Mouse (Mus musculus): ENCODE measurements around the gene Arap1. TPM values are rescaled to one million over a fixed set of nuclear protein-coding genes. Genes with fewer than 3 reads are reported as not detected.

Arap1 gene
- polyA plus RNA-seq, 1 experiment from 2014 or later = 85.6 TPM

DNA sequence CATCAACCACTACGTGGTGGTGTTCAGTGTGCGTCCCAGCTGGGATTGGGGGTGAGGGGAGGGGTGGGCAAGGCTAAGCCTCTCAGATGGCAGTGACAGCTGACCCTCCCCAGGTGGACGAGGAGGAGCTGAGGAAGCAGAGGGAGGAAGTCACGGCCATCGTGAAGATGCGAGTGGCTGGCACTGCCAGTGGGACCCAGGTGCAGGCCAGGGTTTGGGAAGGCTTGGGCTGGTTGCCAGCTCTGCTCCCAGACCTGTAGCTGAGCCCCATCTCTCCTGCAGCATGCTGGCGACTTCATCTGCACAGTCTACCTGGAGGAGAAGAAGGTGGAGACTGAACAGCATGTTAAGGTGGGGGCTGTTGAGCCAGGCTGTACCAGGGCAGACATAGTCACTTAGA is 53.6 kb downstream of the Arap1 start:
- Histone ChIP-seq H3K4me3 (no peak overlapping the region), H3K4me2 (no peak overlapping the region), H3K36me3 (peaks cover 92% of the 10 kb centered on the region), H3K27me3 (no peaks in the 10 kb centered on the region), H3K9ac (no peak overlapping the region), H3K9me3 (no peaks in the 10 kb centered on the region), H3K4me1 (no peaks in the 10 kb centered on the region), H3K27ac (no peak overlapping the region)
- no peak for ATAC-seq (ENCODE audit: insufficient number of reproducible peaks, low FRiP score, low TSS enrichment, low read depth)
- WGBS = 78% methylated on average over 7 of the region's 7 CpGs

- H3K4me1 ChIP-seq = no peaks in the 10 kb centered on the region
- no peak overlapping the region for H3K4me3 ChIP-seq
- H3K9me3 ChIP-seq = no peaks in the 10 kb centered on the region
- H3K36me3 ChIP-seq = peaks cover 90% of the 10 kb centered on the region
- no peaks in the 10 kb centered on the region for H3K27me3 ChIP-seq
- no peak for ATAC-seq (ENCODE audit: insufficient number of reproducible peaks, low FRiP score, low TSS enrichment, low read depth)
- H3K4me2 ChIP-seq = no peak overlapping the region
- H3K27ac ChIP-seq = no peak overlapping the region
- H3K9ac ChIP-seq = no peak overlapping the region
- 98% methylated on average over 5 of the region's 5 CpGs for WGBS
Observed at GRCm38 (mm10) chr7:101403831-101404230, 56.0 kb downstream of the Arap1 start.

- peak within 1 kb of the TSS; percentile 4; the same call in 1 of the 2 replicates for H3K27ac ChIP-seq
- WGBS = 61% methylated on average over 11 of the region's 11 CpGs
- H3K36me3 ChIP-seq = peaks cover 62% of the 10 kb centered on the region
- H3K4me2 ChIP-seq = no peak within 1 kb of the TSS
- H3K4me3 ChIP-seq = no peak within 1 kb of the TSS
- peaks cover 11% of the 10 kb centered on the region; the same call in 1 of the 2 replicates for H3K4me1 ChIP-seq
- no peak within 1 kb of the TSS for H3K9ac ChIP-seq
- ATAC-seq (ENCODE audit: insufficient number of reproducible peaks, low FRiP score, low TSS enrichment, low read depth) = no peak
- 0 out of 2 replicates have a peak, but pooled peaks cover 3% of the 10 kb centered on the region for H3K27me3 ChIP-seq
- no peaks in the 10 kb centered on the region for H3K9me3 ChIP-seq
Observed at GRCm38 (mm10) chr7:101410267-101410936, 62.5 kb downstream of the Arap1 start, which contains the start of gene Gm45837. Gene Gm45837 (plus strand): TSS chr7:101410886.

- no peak overlapping the region for H3K9ac ChIP-seq
- no peak overlapping the region for H3K4me3 ChIP-seq
- 0 out of 2 replicates have a peak, but pooled peaks cover 7% of the 10 kb centered on the region for H3K27me3 ChIP-seq
- H3K4me2 ChIP-seq = no peak overlapping the region
- no peaks in the 10 kb centered on the region for H3K9me3 ChIP-seq
- peaks cover 25% of the 10 kb centered on the region; the same call in 1 of the 2 replicates for H3K4me1 ChIP-seq
- H3K27ac ChIP-seq = no peak overlapping the region
- peaks cover 47% of the 10 kb centered on the region for H3K36me3 ChIP-seq
- ATAC-seq (ENCODE audit: insufficient number of reproducible peaks, low FRiP score, low TSS enrichment, low read depth) = peak; percentile 8; the same call in 1 of the 2 replicates
Observed at GRCm38 (mm10) chr7:101412796-101413195, 64.9 kb downstream of the Arap1 start.

DNA sequence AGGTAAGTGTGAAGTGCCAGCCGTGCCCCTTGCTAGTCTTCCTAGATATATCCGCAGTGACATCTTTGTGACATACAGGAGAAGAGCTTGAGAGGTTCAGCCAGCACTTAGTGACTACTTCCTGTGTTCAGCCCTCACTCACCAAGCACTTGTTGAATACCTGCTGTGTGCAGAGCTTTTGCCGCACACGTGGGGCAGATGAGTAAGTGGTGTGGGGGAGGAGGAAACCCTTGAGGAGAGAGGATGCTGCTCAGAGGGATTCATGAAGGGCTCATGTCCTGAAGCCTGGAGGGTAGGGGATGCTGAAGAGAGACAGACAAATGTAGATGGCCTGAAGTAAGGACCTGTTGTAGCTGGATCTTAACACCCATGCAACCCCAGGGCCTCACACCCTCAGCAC is 66.3 kb downstream of the Arap1 start:
- H3K4me1 ChIP-seq = peaks cover 25% of the 10 kb centered on the region; the same call in 1 of the 2 replicates
- H3K36me3 ChIP-seq = peaks cover 32% of the 10 kb centered on the region
- WGBS = 43% methylated on average over 4 of the region's 4 CpGs
- H3K27ac ChIP-seq = no peak overlapping the region
- no peak overlapping the region for H3K4me3 ChIP-seq
- H3K9me3 ChIP-seq = no peaks in the 10 kb centered on the region
- H3K4me2 ChIP-seq = no peak overlapping the region
- no peak for ATAC-seq (ENCODE audit: insufficient number of reproducible peaks, low FRiP score, low TSS enrichment, low read depth)
- peaks cover 14% of the 10 kb centered on the region for H3K27me3 ChIP-seq
- H3K9ac ChIP-seq = no peak overlapping the region

DNA sequence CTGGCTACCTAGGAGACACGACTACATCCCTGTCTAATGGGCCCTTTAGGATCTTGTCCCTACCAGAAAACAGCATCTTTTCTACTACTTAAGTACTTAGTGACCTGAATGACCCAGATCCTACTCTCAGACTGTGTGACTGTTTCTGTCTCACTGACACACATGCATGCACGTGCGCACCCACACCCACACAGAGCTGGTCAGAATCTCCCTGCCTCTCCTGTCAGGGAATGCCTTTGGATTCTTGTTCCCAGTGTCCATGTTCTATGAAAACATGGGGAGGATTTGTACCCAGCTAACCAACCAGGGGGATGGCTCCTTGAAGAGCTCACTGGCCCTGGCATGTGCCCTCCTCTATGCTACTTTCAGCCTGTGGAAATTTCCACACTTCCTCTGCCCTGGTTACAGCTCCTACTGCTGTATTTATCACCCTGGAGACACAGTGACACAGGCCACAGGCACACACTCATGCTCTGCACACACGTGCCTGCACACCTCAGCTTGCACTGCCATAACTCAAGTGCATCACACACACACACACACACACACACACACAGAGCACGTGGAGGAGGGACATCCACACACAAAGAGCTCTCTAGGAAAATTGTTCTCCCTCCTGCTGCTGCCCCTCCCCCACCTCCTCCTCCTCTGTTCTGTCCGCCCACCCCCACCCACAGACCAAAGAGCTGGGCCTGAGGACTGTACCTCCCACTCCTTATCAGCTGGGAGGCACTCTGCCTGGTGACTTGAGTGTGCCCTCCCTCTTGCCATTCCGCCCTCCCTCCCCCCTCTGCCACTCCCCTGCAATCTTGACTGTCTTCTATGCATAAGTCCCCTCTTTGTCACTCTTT is 67.0 kb downstream of the Arap1 start:
- no peak overlapping the region for H3K9ac ChIP-seq
- H3K27ac ChIP-seq = no peak overlapping the region
- peaks cover 31% of the 10 kb centered on the region for H3K36me3 ChIP-seq
- peaks cover 25% of the 10 kb centered on the region; the same call in 1 of the 2 replicates for H3K4me1 ChIP-seq
- peaks cover 20% of the 10 kb centered on the region for H3K27me3 ChIP-seq
- ATAC-seq (ENCODE audit: insufficient number of reproducible peaks, low FRiP score, low TSS enrichment, low read depth) = no peak
- H3K4me2 ChIP-seq = no peak overlapping the region
- no peak overlapping the region for H3K4me3 ChIP-seq
- no peaks in the 10 kb centered on the region for H3K9me3 ChIP-seq
- 52% methylated on average over 7 of the region's 7 CpGs for WGBS

DNA sequence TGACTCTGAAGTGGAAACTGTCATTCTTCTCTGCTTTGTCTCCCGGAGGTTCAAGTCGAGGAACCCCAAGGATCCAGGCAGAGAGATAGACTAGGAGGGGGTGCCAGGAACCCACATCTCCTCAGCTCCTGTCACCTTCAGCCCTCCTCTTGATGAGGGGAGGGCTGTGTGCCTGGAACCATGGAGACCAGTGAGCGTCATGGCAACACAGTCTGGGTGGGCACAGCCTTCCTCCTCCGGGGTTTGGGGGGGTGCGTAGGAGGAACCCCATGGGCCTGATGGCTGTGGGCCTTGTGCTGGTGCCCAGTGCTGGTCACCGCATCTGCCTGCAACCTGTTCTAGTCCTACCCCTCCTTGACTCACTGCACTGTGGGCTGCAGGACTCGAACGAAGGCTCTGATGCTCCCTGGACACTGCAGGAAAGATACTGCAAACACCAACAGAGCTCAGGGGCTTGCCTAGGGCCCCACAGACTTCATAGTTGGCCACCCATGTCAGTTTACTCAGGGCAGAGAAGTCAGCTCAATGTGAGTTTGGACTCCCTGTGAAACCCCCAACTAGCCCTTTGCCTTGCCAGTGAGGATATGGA is 67.7 kb downstream of the Arap1 start:
- WGBS = 47% methylated on average over 8 of the region's 8 CpGs
- Histone ChIP-seq H3K36me3 (peaks cover 23% of the 10 kb centered on the region), H3K9me3 (no peaks in the 10 kb centered on the region), H3K27ac (no peak overlapping the region), H3K9ac (no peak overlapping the region), H3K4me3 (no peak overlapping the region), H3K27me3 (peaks cover 25% of the 10 kb centered on the region), H3K4me1 (peaks cover 25% of the 10 kb centered on the region; the same call in 1 of the 2 replicates), H3K4me2 (no peak overlapping the region)
- ATAC-seq (ENCODE audit: insufficient number of reproducible peaks, low FRiP score, low TSS enrichment, low read depth) = no peak

- no peak overlapping the region for H3K9ac ChIP-seq
- H3K36me3 ChIP-seq = peaks cover 16% of the 10 kb centered on the region
- no peak for ATAC-seq (ENCODE audit: insufficient number of reproducible peaks, low FRiP score, low TSS enrichment, low read depth)
- H3K9me3 ChIP-seq = no peaks in the 10 kb centered on the region
- H3K27me3 ChIP-seq = peaks cover 25% of the 10 kb centered on the region
- H3K27ac ChIP-seq = no peak overlapping the region
- H3K4me2 ChIP-seq = no peak overlapping the region
- 42% methylated on average over 5 of the region's 5 CpGs for WGBS
- no peak overlapping the region for H3K4me3 ChIP-seq
- peaks cover 22% of the 10 kb centered on the region; the same call in 1 of the 2 replicates for H3K4me1 ChIP-seq
Observed at GRCm38 (mm10) chr7:101416391-101416790, 68.5 kb downstream of the Arap1 start.

DNA sequence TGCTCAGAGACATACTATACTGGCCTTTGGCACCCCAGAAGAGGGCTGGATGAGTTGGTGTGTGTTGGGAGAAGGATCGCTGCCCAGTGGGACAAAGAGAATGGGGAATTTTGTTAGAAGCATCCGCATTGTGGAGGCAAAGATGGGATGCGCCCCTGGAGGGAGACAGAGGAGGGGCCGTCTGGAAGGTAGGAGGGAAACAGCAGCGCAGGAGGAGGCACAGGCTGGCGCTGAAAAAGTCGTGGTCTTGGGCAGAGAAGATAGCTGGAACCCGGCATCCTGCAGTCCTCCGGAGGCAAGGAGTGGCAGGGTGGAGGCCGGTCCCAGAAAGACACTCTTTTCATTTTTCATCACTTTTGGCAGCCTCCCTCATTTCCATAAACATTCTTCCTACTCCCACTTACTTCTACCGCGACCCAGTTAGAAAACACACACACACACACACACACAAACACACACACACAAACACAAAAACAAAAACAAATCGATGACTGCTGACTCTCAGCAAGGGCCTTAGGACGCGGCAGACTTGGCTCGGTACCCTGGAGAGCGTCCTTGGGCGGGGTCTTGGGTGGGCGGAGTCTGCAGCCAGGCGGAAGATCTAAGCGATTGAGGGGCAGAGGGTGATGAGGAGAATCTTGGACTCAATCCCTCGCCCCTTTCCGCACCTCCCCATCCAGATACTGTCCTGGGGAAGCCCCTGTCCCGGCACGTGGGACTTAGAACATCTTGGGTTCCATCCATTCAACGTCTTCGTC is 71.3 kb downstream of the Arap1 start:
- H3K4me3 ChIP-seq = no peak overlapping the region
- no peak overlapping the region for H3K9ac ChIP-seq
- WGBS = 4% methylated on average over 27 of the region's 27 CpGs
- no peak overlapping the region for H3K4me2 ChIP-seq
- 0 out of 2 replicates have a peak, but pooled peaks cover 3% of the 10 kb centered on the region for H3K36me3 ChIP-seq
- H3K27me3 ChIP-seq = peaks cover 23% of the 10 kb centered on the region
- H3K27ac ChIP-seq = no peak overlapping the region
- no peak for ATAC-seq (ENCODE audit: insufficient number of reproducible peaks, low FRiP score, low TSS enrichment, low read depth)
- no peaks in the 10 kb centered on the region for H3K9me3 ChIP-seq
- H3K4me1 ChIP-seq = peaks cover 20% of the 10 kb centered on the region; the same call in 1 of the 2 replicates

DNA sequence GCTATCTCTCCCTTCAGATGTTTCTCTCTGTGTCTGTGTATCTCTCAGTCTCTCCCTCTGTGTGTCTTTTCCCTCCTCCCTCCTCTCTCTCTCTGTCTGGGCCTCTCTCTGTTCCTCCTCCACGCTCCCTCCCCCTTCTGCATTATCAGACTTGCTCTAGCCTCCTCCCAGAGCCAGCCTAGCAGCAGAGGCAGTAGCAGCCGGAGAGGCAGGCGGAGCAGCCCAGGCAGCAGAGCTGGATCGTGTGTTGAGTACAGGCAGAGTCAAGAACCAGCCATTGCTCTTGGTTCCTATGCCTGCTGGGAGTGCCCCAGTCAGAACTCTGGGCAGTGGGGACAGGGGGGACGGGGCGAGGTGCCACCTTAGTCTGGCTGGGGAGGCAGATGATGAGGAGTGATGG is 73.7 kb downstream of the Arap1 start, which contains the start of gene Pde2a:
Pde2a (plus strand) TSS at position 163 of the 400 bp plus-strand sequence.
- no peak within 1 kb of the TSS for H3K9ac ChIP-seq
- peaks cover 23% of the 10 kb centered on the region for H3K27me3 ChIP-seq
- no peak within 1 kb of the TSS for H3K4me2 ChIP-seq
- no peak within 1 kb of the TSS for H3K27ac ChIP-seq
- WGBS = 32% methylated on average over 6 of the region's 6 CpGs
- H3K4me1 ChIP-seq = peaks cover 4% of the 10 kb centered on the region; the same call in 1 of the 2 replicates
- H3K4me3 ChIP-seq = no peak within 1 kb of the TSS
- ATAC-seq (ENCODE audit: insufficient number of reproducible peaks, low FRiP score, low TSS enrichment, low read depth) = no peak
- H3K9me3 ChIP-seq = no peaks in the 10 kb centered on the region
- H3K36me3 ChIP-seq = no peaks in the 10 kb centered on the region

DNA sequence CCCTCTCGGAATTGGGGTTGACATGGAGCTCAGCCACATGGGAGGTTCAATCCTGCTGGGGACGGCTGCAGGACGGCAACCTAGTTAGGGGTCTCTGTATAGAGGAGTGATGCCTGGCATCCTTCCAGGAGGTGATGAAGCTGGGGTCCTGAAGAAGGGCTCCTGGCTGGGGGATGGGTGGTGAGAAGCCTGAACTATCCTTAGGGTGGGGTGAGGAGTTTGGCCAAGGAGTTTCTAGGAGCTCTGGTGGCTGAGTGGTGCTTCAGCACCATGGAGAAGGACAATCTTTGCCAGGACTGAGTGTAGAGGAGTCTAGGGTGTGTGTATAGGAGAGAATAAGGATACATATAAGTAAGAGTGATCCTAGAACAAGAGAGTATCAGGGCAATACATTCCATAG is 74.2 kb downstream of the Arap1 start:
- ATAC-seq (ENCODE audit: insufficient number of reproducible peaks, low FRiP score, low TSS enrichment, low read depth) = no peak
- Histone ChIP-seq H3K9me3 (no peaks in the 10 kb centered on the region), H3K27ac (no peak overlapping the region), H3K36me3 (no peaks in the 10 kb centered on the region), H3K4me3 (no peak overlapping the region), H3K4me1 (0 out of 2 replicates have a peak, but pooled peaks cover 3% of the 10 kb centered on the region), H3K4me2 (no peak overlapping the region), H3K27me3 (peaks cover 23% of the 10 kb centered on the region), H3K9ac (no peak overlapping the region)
- 31% methylated on average over 3 of the region's 3 CpGs for WGBS

Data from limb, embryonic 15.5 days (tissue).